Mouse (Mus musculus) liver, adult 2 months (tissue): ENCODE data around the gene Vsx2.

Source experiments
- CTCF ChIP-seq: fragments of 200-500 bp; IDR thresholded peaks from 2 replicates; pipeline ENCODE4 v1.5.1; 2011; ENCODE audit warnings: low read depth, low read length, control low read depth
- POLR2A ChIP-seq: fragments of 200-500 bp; IDR thresholded peaks from 2 replicates; pipeline ENCODE4 v1.6.1; 2011; ENCODE audit warnings: low read length, control low read depth; ENCODE audit not compliant: insufficient read depth; ENCODE audit errors: extremely low read depth

DNA sequence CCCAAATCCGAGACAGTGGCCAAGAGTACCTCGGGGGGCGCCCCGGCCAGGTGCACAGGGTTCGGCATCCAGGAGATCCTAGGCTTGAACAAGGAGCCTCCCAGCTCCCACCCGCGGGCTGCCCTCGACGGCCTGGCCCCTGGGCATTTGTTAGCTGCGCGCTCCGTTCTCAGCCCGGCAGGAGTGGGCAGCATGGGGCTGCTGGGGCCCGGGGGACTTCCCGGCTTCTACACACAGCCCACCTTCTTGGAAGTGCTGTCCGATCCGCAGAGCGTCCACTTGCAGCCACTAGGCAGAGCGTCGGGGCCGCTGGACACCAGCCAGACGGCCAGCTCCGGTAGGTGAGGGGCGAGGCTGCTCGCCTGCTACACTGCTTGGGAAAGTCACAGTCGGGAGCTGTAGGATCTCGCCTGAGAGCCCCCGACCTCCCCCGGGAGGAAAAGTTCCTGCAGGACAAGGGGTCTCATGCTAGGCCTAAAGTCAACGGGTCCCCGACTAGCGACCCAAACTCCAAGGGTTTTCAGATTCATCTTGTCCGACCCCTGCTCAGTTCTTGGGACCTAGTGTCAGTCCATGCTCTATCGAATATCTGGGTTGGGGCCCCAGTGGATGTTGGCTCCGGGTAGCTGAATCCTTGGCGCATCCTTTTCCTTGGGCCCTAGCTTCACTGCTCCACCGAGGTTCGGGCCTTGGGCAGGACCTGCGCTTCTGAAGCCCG is 573 bp downstream of the Vsx2 start:
- no peak for TF ChIP-seq POLR2A
- TF ChIP-seq CTCF, result no peak
